Mouse (Mus musculus) MEL-GATA-1-ER (cell line): ENCODE data around the gene Spp2.

Source experiments
- DNase-seq: peaks from one replicate; pipeline ENCODE4 v3.0.0-alpha.2; 2012; ENCODE audit warnings: low read depth; ENCODE audit errors: extremely low read depth

Gene Spp2

GRCm38 (mm10) chr1:88465722-88466121, 59.0 kb downstream of the Spp2 start:
- no peak for DNase-seq

GRCm38 (mm10) chr1:88466325-88467064, 59.7 kb downstream of the Spp2 start:
- DNase-seq: no peak

- no peak for DNase-seq
Observed at GRCm38 (mm10) chr1:88467866-88468265, 61.1 kb downstream of the Spp2 start.

GRCm38 (mm10) chr1:88468335-88468734, 61.6 kb downstream of the Spp2 start:
- no peak for DNase-seq

GRCm38 (mm10) chr1:88469746-88470145, 63.0 kb downstream of the Spp2 start:
- no peak for DNase-seq

- no peak for DNase-seq
Observed at GRCm38 (mm10) chr1:88472258-88472657, 65.5 kb downstream of the Spp2 start.

GRCm38 (mm10) chr1:88473899-88474298, 67.1 kb downstream of the Spp2 start:
- DNase-seq: no peak

- DNase-seq: no peak
Observed at GRCm38 (mm10) chr1:88474598-88474997, 67.8 kb downstream of the Spp2 start.

- DNase-seq: no peak
Observed at GRCm38 (mm10) chr1:88475502-88475953, 68.8 kb downstream of the Spp2 start.
